Mouse (Mus musculus): ENCODE measurements at regions not wholly inside any gene's neighbourhood (a gene's known extent, or its start where the extent isn't known, plus 50 kb on each side); places are given as distances from the start of the nearest gene placed in this dataset.
"Not testable (repeated sequence)": the region's sequence is repeated elsewhere in the genome, so short reads cannot be mapped to it uniquely, and the experiment has no call there.

- no peak for DNase-seq (ENCODE audit: low spot score)
These were observed 68.6 kb downstream of the Tomm20 start for GRCm38 (mm10) chr8:126877039-126877365.

- peak; percentile 33 for DNase-seq (ENCODE audit: low spot score)
These were observed 69.2 kb downstream of the Tomm20 start for GRCm38 (mm10) chr8:126876300-126877038.

GRCm38 (mm10) chr8:126875491-126876155 lies 70.0 kb downstream of the Tomm20 start:
- no peak for DNase-seq (ENCODE audit: low spot score)

- DNase-seq (ENCODE audit: low spot score), result no peak
These were observed 70.8 kb downstream of the Tomm20 start for GRCm38 (mm10) chr8:126874846-126875245.

- no peak for DNase-seq (ENCODE audit: low spot score)
These were observed 71.4 kb downstream of the Tomm20 start for GRCm38 (mm10) chr8:126874126-126874730.

- no peak for DNase-seq (ENCODE audit: low spot score)
These were observed 72.3 kb downstream of the Tomm20 start for GRCm38 (mm10) chr8:126873306-126873705.

- DNase-seq (ENCODE audit: low spot score), result peak; percentile 24
These were observed 73.1 kb downstream of the Tomm20 start for GRCm38 (mm10) chr8:126872574-126872973.

- DNase-seq (ENCODE audit: low spot score), result no peak
These were observed 73.5 kb downstream of the Tomm20 start for GRCm38 (mm10) chr8:126872133-126872532.

GRCm38 (mm10) chr8:126869464-126869850 lies 76.2 kb downstream of the Tomm20 start:
- no peak for DNase-seq (ENCODE audit: low spot score)

- DNase-seq (ENCODE audit: low spot score), result no peak
These were observed 76.7 kb downstream of the Tomm20 start for GRCm38 (mm10) chr8:126868831-126869463.

- no peak for DNase-seq (ENCODE audit: low spot score)
These were observed 78.3 kb downstream of the Tomm20 start for GRCm38 (mm10) chr8:126867121-126867988.

- DNase-seq (ENCODE audit: low spot score), result no peak
These were observed 81.2 kb downstream of the Tomm20 start for GRCm38 (mm10) chr8:126864314-126864948.

- DNase-seq (ENCODE audit: low spot score), result not testable (repeated sequence)
These were observed 82.0 kb downstream of the Tomm20 start for GRCm38 (mm10) chr8:126863661-126864060.

- DNase-seq (ENCODE audit: low spot score), result no peak
These were observed 83.9 kb downstream of the Tomm20 start for GRCm38 (mm10) chr8:126861754-126862153.

- DNase-seq (ENCODE audit: low spot score), result no peak
These were observed 85.0 kb downstream of the Tomm20 start for GRCm38 (mm10) chr8:126860630-126861029.

GRCm38 (mm10) chr8:126859706-126860424 lies 85.8 kb downstream of the Tomm20 start:
- no peak for DNase-seq (ENCODE audit: low spot score)

- DNase-seq (ENCODE audit: low spot score), result no peak
These were observed 88.1 kb downstream of the Tomm20 start for GRCm38 (mm10) chr8:126857307-126858203.

- DNase-seq (ENCODE audit: low spot score), result no peak
These were observed 89.7 kb downstream of the Tomm20 start for GRCm38 (mm10) chr8:126855914-126856313.

- DNase-seq (ENCODE audit: low spot score), result no peak
These were observed 90.5 kb downstream of the Tomm20 start for GRCm38 (mm10) chr8:126855056-126855609.

Measured in urinary bladder, postnatal 14 days (tissue).